Mouse (Mus musculus): ENCODE results near the gene Gm47841.

DNA sequence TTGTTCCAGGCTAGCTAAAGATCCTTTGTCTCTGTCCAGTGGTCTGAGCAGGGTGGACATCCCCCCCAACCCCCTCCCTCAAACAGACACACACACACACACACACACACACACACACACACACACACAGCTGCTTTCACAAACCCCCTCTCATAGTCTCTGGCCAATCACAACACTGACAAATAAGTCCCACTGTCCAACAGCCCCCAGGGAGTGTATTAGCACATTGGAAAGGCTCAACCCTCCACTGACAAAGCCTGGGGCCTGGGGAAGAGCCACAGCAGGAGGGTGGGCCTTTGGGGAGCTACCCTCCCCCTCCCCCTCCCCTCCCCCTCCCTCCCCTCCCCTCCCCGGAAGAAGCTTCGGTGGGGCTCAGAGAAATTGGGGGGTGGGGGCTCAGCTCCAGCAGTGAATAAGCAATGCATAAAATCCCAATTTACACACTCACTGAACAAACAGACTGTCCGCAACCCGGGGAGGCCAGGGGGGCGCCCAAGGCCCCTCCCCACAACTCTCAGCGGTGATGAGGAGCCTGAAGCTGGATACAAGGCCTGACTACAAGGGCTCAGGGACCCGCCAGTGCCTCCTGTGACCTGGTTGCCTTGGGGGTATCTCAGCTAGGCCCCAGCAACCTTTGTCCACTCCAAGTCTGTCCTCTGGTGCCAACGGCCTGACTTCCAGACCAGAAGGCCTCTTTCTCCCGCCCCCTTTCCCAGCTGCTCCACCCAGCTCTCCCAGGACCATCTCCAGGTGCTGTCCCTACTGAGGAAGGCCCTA lies 19.9 kb upstream of the Gm47841 start:
- TF ChIP-seq CTCF (IDR thresholded peaks at IDR 0.05) (no peak), EP300 (IDR thresholded peaks at IDR 0.05) (no peak)
